Mouse (Mus musculus) neutrophil, adult 65 days (primary cell): ENCODE measurements around the gene Grrp1. TPM values are rescaled to one million over a fixed set of nuclear protein-coding genes. Genes with fewer than 3 reads are reported as not detected.

Source experiments
- total RNA-seq: library from RNA; stranded (reverse); gene quantifications from 2 replicates; pipeline ENCODE4 v1.2.4, GENCODE M21; 2023

Grrp1 gene
- total RNA-seq = not detected in 2 replicates

GRCm38 (mm10) chr4:134253722-134254324 lies at the start of gene Grrp1:
Grrp1 (minus strand) TSS chr4:134254106.

GRCm38 (mm10) chr4:134287575-134288025 lies 33.7 kb upstream of the Grrp1 start, which contains the start of gene Pdik1l:
Pdik1l (minus strand) TSS chr4:134287895.

GRCm38 (mm10) chr4:134246719-134247258 lies 7.1 kb downstream of the Grrp1 start, which contains the start of gene Gm30191:
Gm30191 (plus strand) TSS chr4:134246935.

GRCm38 (mm10) chr4:134245148-134245843 lies 8.6 kb downstream of the Grrp1 start, which contains the start of gene Zfp593:
Zfp593 (minus strand) TSS chr4:134245592.

GRCm38 (mm10) chr4:134243516-134244250 lies 10.2 kb downstream of the Grrp1 start, which contains the start of gene E130218I03Rik:
E130218I03Rik (plus strand) TSS chr4:134243662.

GRCm38 (mm10) chr4:134238279-134238651 lies 15.6 kb downstream of the Grrp1 start, which contains the start of gene Cnksr1:
Cnksr1 (minus strand) TSS chr4:134238399.

GRCm38 (mm10) chr4:134227194-134227593 lies 26.7 kb downstream of the Grrp1 start, which contains the start of gene Catsper4:
Catsper4 (minus strand) TSS chr4:134227383.

GRCm38 (mm10) chr4:134202904-134203303 lies 51.0 kb downstream of the Grrp1 start, which contains the start of gene Gm7534:
Gm7534 (minus strand) TSS chr4:134203004.

Other genes starting within 250 kb of the Grrp1 start
- 51.1 and 63.5 TPM in 2 replicates for gene Lin28a, start 235.3 kb downstream of the Grrp1 start, total RNA-seq
- not detected in 2 replicates for gene Zfp683, start 200.3 kb downstream of the Grrp1 start, total RNA-seq
- 0.69 and 2.8 TPM in 2 replicates for gene Crybg2, start 193.3 kb downstream of the Grrp1 start, total RNA-seq
- 1,176 and 1,704 TPM in 2 replicates for gene Cd52, start 159.0 kb downstream of the Grrp1 start, total RNA-seq
- 10.6 and 11.1 TPM in 2 replicates for gene Ubxn11, start 151.5 kb downstream of the Grrp1 start, total RNA-seq
- 858 and 1,045 TPM in 2 replicates for gene Sh3bgrl3, start 125.3 kb downstream of the Grrp1 start, total RNA-seq
- 11.3 and 11.6 TPM in 2 replicates for gene Cep85, start 67.0 kb downstream of the Grrp1 start, total RNA-seq
- not detected in 2 replicates for gene Gm7534, start 51.1 kb downstream of the Grrp1 start, total RNA-seq
- gene Catsper4, start 26.7 kb downstream of the Grrp1 start, total RNA-seq = not detected in 2 replicates
- not detected in 2 replicates for gene Cnksr1, start 15.7 kb downstream of the Grrp1 start, total RNA-seq
- gene E130218I03Rik, start 10.4 kb downstream of the Grrp1 start, total RNA-seq = not detected in 2 replicates
- 3.5 and 3.6 TPM in 2 replicates for gene Zfp593, start 8.5 kb downstream of the Grrp1 start, total RNA-seq
- gene Gm30191, start 7.2 kb downstream of the Grrp1 start, total RNA-seq = not detected in 2 replicates
- gene Pdik1l, start 33.8 kb upstream of the Grrp1 start, total RNA-seq = 9.7 and 11.7 TPM in 2 replicates
- not detected in 2 replicates for gene Trim63, start 61.0 kb upstream of the Grrp1 start, total RNA-seq
- not detected in 2 replicates for gene Slc30a2, start 89.1 kb upstream of the Grrp1 start, total RNA-seq
- not detected in 2 replicates for gene Extl1, start 129.7 kb upstream of the Grrp1 start, total RNA-seq
- 16.5 and 22.8 TPM in 2 replicates for gene Pafah2, start 142.2 kb upstream of the Grrp1 start, total RNA-seq
- 167 and 169 TPM in 2 replicates for gene Stmn1, start 214.2 kb upstream of the Grrp1 start, total RNA-seq
- 25.9 and 29.1 TPM in 2 replicates for gene Paqr7, start 242.6 kb upstream of the Grrp1 start, total RNA-seq